Mouse (Mus musculus) lung, adult 2 months (tissue): ENCODE data around the gene Hpcal1. TPM values are rescaled to one million over a fixed set of nuclear protein-coding genes. Genes with fewer than 3 reads are reported as not detected.

ENCODE experiments used
- DNase-seq: peaks from one replicate; pipeline ENCODE4 v3.0.0; 2022
- H3K4me1 ChIP-seq: fragments of 200-500 bp; 2 replicates; pipeline ENCODE4 v1.6.1; 2011; ENCODE audit warnings: low read length; ENCODE audit not compliant: control insufficient read depth, insufficient read depth
- H3K4me3 ChIP-seq: fragments of 200-500 bp; replicated peaks from 2 replicates; pipeline ENCODE3; 2011; ENCODE audit warnings: low read depth, mild to moderate bottlenecking, control low read depth, low read length; ENCODE audit errors: extremely low read depth
- CTCF ChIP-seq: fragments of 200-500 bp; IDR thresholded peaks from 2 replicates; pipeline ENCODE4 v1.5.1; 2011; ENCODE audit warnings: mild to moderate bottlenecking, low read length, control low read depth; ENCODE audit not compliant: insufficient read depth
- POLR2A ChIP-seq: fragments of 200-500 bp; IDR thresholded peaks from 2 replicates; pipeline ENCODE4 v1.6.1; 2011; ENCODE audit warnings: low read depth, mild to moderate bottlenecking, control low read depth, low read length, borderline replicate concordance; ENCODE audit errors: extremely low read depth
- WGBS: fragments of 180-500 bp; shearing (Covaris S2); methylation state at CpG from one replicate; pipeline ENCODE4 v1.1.7; 2018; 5-methylcytosine and 5-hydroxymethylcytosine counted together
- polyA plus RNA-seq: library from polyadenylated mRNA; depleted of rRNA; stranded (reverse); fragments of >200 nt; gene quantifications from 2 replicates; pipeline ENCODE4 v1.2.3, GENCODE M21; 2012

Gene Hpcal1
- polyA plus RNA-seq, 1 experiment = 222 TPM

- Histone ChIP-seq H3K4me3 (no peak overlapping the region), H3K4me1 (peaks cover 53% of the 10 kb centered on the region)
- WGBS = 25% methylated on average over 10 of the region's 10 CpGs
- TF ChIP-seq CTCF (no peak), POLR2A (no peak)
- no peak for DNase-seq
Observed at GRCm38 (mm10) chr12:17747191-17748154, 56.8 kb downstream of the Hpcal1 start.

DNA sequence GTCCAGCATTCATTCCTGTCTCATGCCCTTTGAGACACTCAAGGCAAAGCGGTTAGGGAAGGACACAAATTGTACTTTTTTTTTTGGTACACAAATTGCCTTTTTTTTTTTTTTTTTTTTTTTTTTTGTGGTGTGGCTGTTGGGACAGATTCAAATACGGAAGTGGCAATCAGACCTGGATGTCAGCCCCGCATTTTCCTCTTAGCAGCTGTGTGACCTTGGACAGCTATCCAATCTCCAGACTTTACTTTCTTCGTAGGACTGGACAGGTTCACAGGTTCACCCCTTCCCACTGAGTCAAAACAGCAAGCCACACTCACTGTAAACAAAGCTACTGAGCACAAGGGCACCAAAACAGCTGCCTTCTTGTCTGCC is 57.5 kb downstream of the Hpcal1 start:
- 11% methylated on average over 4 of the region's 4 CpGs for WGBS
- H3K4me3 ChIP-seq = no peak overlapping the region
- TF ChIP-seq CTCF (no peak), POLR2A (no peak)
- DNase-seq = no peak
- peaks cover 48% of the 10 kb centered on the region for H3K4me1 ChIP-seq

GRCm38 (mm10) chr12:17749784-17750183 is 59.1 kb downstream of the Hpcal1 start:
- no peak overlapping the region for H3K4me3 ChIP-seq
- DNase-seq = no peak
- peaks cover 55% of the 10 kb centered on the region for H3K4me1 ChIP-seq
- TF ChIP-seq POLR2A = no peak
- TF ChIP-seq CTCF = no peak
- 27% methylated on average over 3 of the region's 3 CpGs for WGBS

- TF ChIP-seq POLR2A (no peak), CTCF (no peak)
- Histone ChIP-seq H3K4me3 (no peak overlapping the region), H3K4me1 (peaks cover 55% of the 10 kb centered on the region)
- 15% methylated on average over 4 of the region's 4 CpGs for WGBS
- DNase-seq = no peak
Observed at GRCm38 (mm10) chr12:17750500-17750899, 59.8 kb downstream of the Hpcal1 start.

GRCm38 (mm10) chr12:17752828-17753227 is 62.2 kb downstream of the Hpcal1 start:
- peaks cover 38% of the 10 kb centered on the region for H3K4me1 ChIP-seq
- TF ChIP-seq CTCF = no peak
- no peak for TF ChIP-seq POLR2A
- WGBS = 73% methylated on average over 5 of the region's 5 CpGs
- no peak overlapping the region for H3K4me3 ChIP-seq
- no peak for DNase-seq

DNA sequence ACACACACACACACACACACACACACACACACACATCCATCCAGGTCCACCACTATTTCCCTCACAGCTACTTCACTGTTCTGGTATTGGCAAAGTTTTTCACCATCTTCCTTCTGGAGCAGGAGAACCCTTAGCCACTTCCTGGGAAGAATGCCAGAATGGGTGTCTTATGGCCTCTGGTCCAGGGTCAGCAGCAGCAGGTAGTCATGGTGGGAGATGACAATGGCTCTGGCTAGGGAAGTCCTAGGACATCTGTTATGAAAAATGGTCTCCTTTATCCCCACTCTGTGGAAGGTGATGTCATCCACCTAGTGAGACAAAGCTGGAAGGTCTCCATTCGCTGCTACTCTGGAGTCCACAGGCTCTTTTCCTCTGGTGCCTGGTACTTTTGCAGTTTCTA is 64.1 kb downstream of the Hpcal1 start:
- Histone ChIP-seq H3K4me3 (no peak overlapping the region), H3K4me1 (peaks cover 26% of the 10 kb centered on the region)
- WGBS = 59% methylated on average over 1 of the region's 1 CpGs
- TF ChIP-seq CTCF (no peak), POLR2A (no peak)
- DNase-seq = no peak

DNA sequence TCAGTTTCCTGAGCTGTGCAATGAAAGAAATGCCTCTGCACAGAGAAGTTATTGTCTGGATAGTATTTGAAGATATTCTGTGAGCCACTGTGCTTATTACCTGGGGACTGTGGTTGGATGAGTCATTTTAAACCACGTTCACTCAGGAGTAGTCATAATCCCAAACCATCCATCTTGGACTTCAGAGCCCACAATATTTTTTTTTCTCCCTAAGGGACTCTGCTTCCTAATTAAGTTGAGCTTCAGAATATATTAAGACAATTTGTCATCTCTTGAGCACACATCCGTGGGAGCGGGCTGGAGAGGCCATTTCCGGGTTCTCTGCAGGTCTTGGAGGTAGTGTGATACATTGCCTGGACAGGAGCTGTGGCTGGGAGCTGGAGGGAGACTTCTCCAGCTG is 66.2 kb downstream of the Hpcal1 start:
- 65% methylated on average over 4 of the region's 4 CpGs for WGBS
- H3K4me3 ChIP-seq = no peak overlapping the region

GRCm38 (mm10) chr12:17762286-17762933 is 71.8 kb downstream of the Hpcal1 start:
- DNase-seq = no peak
- H3K4me3 ChIP-seq = no peak overlapping the region
- peaks cover 25% of the 10 kb centered on the region for H3K4me1 ChIP-seq
- TF ChIP-seq CTCF (no peak), POLR2A (no peak)
- WGBS = 59% methylated on average over 6 of the region's 6 CpGs

More for the DNA sequence above, 66.2 kb downstream of the Hpcal1 start:
- no peak for TF ChIP-seq POLR2A
- peaks cover 10% of the 10 kb centered on the region for H3K4me1 ChIP-seq
- no peak for DNase-seq

GRCm38 (mm10) chr12:17763054-17763453 is 72.4 kb downstream of the Hpcal1 start:
- Histone ChIP-seq H3K4me1 (peaks cover 25% of the 10 kb centered on the region), H3K4me3 (no peak overlapping the region)
- TF ChIP-seq CTCF (no peak), POLR2A (no peak)
- no peak for DNase-seq
